Comparison of ENCODE assay signal across 8 mouse cellular contexts in genomic region chr11:78697753-78698171, GRCm38 (mm10). TPM values are rescaled to one million over a fixed set of nuclear protein-coding genes. Genes with fewer than 3 reads are reported as not detected.
A peak's percentile ranks its signal among the peaks of the same experiment; 100 is the strongest.
DNase-seq lines count a peak whose midpoint lies in the region; ATAC-seq and TF ChIP-seq lines count a peak whose summit lies in the region.

No protein-coding gene starts in this region.

- peaks cover 34% of the 10 kb centered on the region for H3K4me1 ChIP-seq in hindbrain, embryonic 10.5 days (replicated peaks)
- H3K4me1 ChIP-seq in lung, postnatal 0 days (ENCODE audit: insufficient read depth, low read depth, low read length) = peaks cover 10% of the 10 kb centered on the region; the same call in 1 of the 2 replicates

- ATAC-seq in frontal cortex, adult (ENCODE audit: low TSS enrichment) = peak; percentile 65
- ATAC-seq in lung, postnatal 0 days = peak; percentile 85

- peak; percentile 95 for DNase-seq in MEL-GATA-1-ER (ENCODE audit: extremely low read depth, low read depth)
- DNase-seq in cerebellum, adult 9-10 months = peak; percentile 100
- peak; percentile 89 for DNase-seq in hindbrain, embryonic 10.5 days (ENCODE audit: low spot score)
- peak; percentile 97 for DNase-seq in layer of hippocampus, adult 9-11 months
- peak; percentile 99 for DNase-seq in lung, postnatal 0 days (ENCODE audit: low spot score)
- DNase-seq in ovary, postnatal 14 days (ENCODE audit: low spot score) = peak; percentile 85
- peak; percentile 90 for DNase-seq in thymus, postnatal 14 days

- peak overlapping the region; percentile 41 for H3K4me2 ChIP-seq in lung, postnatal 0 days (replicated peaks; ENCODE audit: low read depth, low read length)

- no peak for TF ChIP-seq CTCF in lung, postnatal 0 days (IDR thresholded peaks at IDR 0.05)

- no peak for TF ChIP-seq EP300 in lung, postnatal 0 days (IDR thresholded peaks at IDR 0.05)

- peaks cover 11% of the 10 kb centered on the region; the same call in 1 of the 2 replicates for H3K27me3 ChIP-seq in hindbrain, embryonic 10.5 days (ENCODE audit: insufficient read depth, poor library complexity, severe bottlenecking)
- no peaks in the 10 kb centered on the region for H3K27me3 ChIP-seq in lung, postnatal 0 days (replicated peaks; ENCODE audit: insufficient read depth, low read length)

- H3K4me3 ChIP-seq in hindbrain, embryonic 10.5 days = peak overlapping the region; percentile 84
- peak overlapping the region; percentile 79 for H3K4me3 ChIP-seq in lung, postnatal 0 days (ENCODE audit: low read depth, low read length)

- under 1% methylated on average over 12 of the region's 12 CpGs for WGBS in hindbrain, embryonic 10.5 days
- WGBS in lung, postnatal 0 days = under 1% methylated on average over 12 of the region's 12 CpGs

- H3K9ac ChIP-seq in lung, postnatal 0 days (replicated peaks; ENCODE audit: low read depth) = no peak overlapping the region

- no peaks in the 10 kb centered on the region for H3K9me3 ChIP-seq in hindbrain, embryonic 10.5 days
- H3K9me3 ChIP-seq in lung, postnatal 0 days (ENCODE audit: low read length) = no peaks in the 10 kb centered on the region

- peaks cover 16% of the 10 kb centered on the region; the same call in 1 of the 2 replicates for H3K36me3 ChIP-seq in hindbrain, embryonic 10.5 days
- no peaks in the 10 kb centered on the region for H3K36me3 ChIP-seq in lung, postnatal 0 days (ENCODE audit: insufficient read depth, low read length)

- H3K27ac ChIP-seq in hindbrain, embryonic 10.5 days = peak overlapping the region; percentile 97
- H3K27ac ChIP-seq in lung, postnatal 0 days (ENCODE audit: low read length) = peak overlapping the region; percentile 55

RNA-seq across cellular contexts. Expression of gene Nlk, which starts 0.6 kb away (rescaled TPM):
- polyA plus RNA-seq in hindbrain, embryonic 10.5 days (2016; fragmentation: Nextera tagmentation; extraction: Ambion mirVana) = 17.1 and 18.7 TPM in 2 replicates
- polyA plus RNA-seq in lung, postnatal 0 days (2015; fragmentation: Nextera tagmentation; extraction: Ambion mirVana) = 15.9 and 16.0 TPM in 2 replicates

RNA-seq across cellular contexts. Expression of gene Ccnq, which starts 53.8 kb away (rescaled TPM):
- polyA plus RNA-seq in hindbrain, embryonic 10.5 days (2016; fragmentation: Nextera tagmentation; extraction: Ambion mirVana) = 36.4 and 37.9 TPM in 2 replicates
- 27.4 and 31.5 TPM in 2 replicates for polyA plus RNA-seq in lung, postnatal 0 days (2015; fragmentation: Nextera tagmentation; extraction: Ambion mirVana)

Comparison
In these comparisons a context has a peak if more than half of its experiments do, and no peak if none do; other contexts are left out.
1. Peak in every context shown above with its lines: DNase-seq, ATAC-seq, H3K4me3 ChIP-seq and H3K27ac ChIP-seq.